Mouse (Mus musculus): ENCODE data around the gene Irf7. TPM values are rescaled to one million over a fixed set of nuclear protein-coding genes. Genes with fewer than 3 reads are reported as not detected.
A peak's percentile ranks its signal among the peaks of the same experiment; 100 is the strongest.

The Irf7 gene
- 3.2 and 6.0 TPM in 2 replicates for polyA plus RNA-seq (2015; fragmentation: Nextera tagmentation; extraction: Ambion mirVana)

DNA sequence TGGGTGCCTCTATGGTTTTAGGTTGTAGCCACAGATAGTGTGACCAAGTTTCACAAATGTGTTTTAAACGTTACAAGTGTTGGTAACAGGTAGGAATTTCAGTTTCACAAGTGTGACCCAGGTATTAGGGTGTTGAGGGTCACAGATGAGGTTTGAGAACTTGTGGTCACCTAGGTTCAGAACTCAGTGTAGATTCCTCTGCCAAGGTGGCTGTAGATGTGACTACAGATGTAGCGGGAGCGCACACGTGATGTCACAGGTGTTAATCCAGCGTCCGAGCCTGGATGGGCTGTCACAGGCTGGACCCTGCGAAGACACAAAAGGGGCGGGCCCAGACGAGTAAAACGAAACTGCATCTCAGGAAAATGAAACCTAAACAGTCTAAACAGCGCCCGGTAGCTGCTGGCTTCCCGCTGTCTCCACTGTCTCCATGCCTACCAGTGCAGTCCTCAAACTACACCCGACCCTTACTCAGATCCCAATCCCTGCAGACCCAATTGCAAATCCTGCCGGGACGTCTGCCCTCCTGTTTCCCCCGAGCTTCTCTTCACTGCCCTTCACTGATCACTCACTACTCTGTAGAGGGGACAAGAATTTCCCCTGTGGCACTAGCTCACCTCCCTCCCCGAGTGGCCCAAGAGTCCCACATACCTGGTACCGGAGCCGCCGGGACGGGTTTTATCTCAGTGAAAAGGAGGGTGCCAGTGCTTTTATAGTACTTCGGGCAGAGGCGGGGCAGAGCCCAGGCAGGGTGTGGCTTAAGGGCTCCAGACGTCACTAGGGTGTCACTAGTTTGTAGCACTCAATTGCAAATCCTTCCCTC is at the start of gene Irf7:
Gene Irf7 (minus strand): TSS at position 743 of the 823 bp plus-strand sequence.
- peak within 1 kb of the TSS; percentile 78 for H3K4me2 ChIP-seq (replicated peaks; ENCODE audit: low read depth, low read length)
- no peaks in the 10 kb centered on the region for H3K27me3 ChIP-seq (ENCODE audit: insufficient read depth, low read length)
- peak within 1 kb of the TSS; percentile 57 for H3K4me3 ChIP-seq (ENCODE audit: low read length)
- no peaks in the 10 kb centered on the region for H3K9me3 ChIP-seq (ENCODE audit: low read length)
- ATAC-seq (ENCODE audit: low FRiP score, low TSS enrichment) = peak; percentile 67
- 4% methylated on average over 25 of the region's 25 CpGs for WGBS
- peaks cover 34% of the 10 kb centered on the region for H3K36me3 ChIP-seq (ENCODE audit: insufficient read depth, low read length)
- peaks cover 14% of the 10 kb centered on the region for H3K4me1 ChIP-seq (ENCODE audit: insufficient read depth, low read length)
- peak within 1 kb of the TSS; percentile 63 for H3K9ac ChIP-seq (replicated peaks; ENCODE audit: low read length)
- no peak within 1 kb of the TSS for H3K27ac ChIP-seq (ENCODE audit: low read length)

- Histone ChIP-seq H3K27ac (ENCODE audit: low read length) (no peak overlapping the region), H3K4me2 (replicated peaks; ENCODE audit: low read depth, low read length) (no peak overlapping the region), H3K9me3 (ENCODE audit: low read length) (no peaks in the 10 kb centered on the region), H3K36me3 (ENCODE audit: insufficient read depth, low read length) (peaks cover 87% of the 10 kb centered on the region), H3K4me1 (ENCODE audit: insufficient read depth, low read length) (no peaks in the 10 kb centered on the region), H3K27me3 (ENCODE audit: insufficient read depth, low read length) (no peaks in the 10 kb centered on the region), H3K9ac (replicated peaks; ENCODE audit: low read length) (no peak overlapping the region), H3K4me3 (ENCODE audit: low read length) (no peak overlapping the region)
- WGBS = 73% methylated on average over 5 of the region's 5 CpGs
- no peak for ATAC-seq (ENCODE audit: low FRiP score, low TSS enrichment)
Observed at GRCm38 (mm10) chr7:141315974-141316373, 49.7 kb upstream of the Irf7 start.

DNA sequence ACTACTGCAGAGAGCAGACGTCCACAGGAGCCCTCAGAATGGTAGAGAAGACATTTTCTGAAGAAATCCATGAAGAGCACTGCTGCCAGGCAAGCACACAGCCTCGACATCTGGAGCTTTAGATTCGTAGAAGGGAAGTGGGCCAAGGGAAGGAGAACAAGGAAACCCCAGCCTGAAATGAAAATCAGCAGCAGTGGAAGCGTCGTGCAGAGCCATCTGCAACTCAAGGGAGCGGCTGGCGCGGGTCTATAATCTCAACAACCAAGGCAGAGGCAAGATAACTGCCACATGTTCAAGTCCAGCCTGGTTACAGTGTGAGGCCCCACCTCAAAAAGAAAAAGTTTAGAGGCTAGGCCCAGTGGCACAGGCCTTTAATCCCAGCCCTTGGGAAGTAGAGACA is 48.8 kb upstream of the Irf7 start:
- Histone ChIP-seq H3K9ac (replicated peaks; ENCODE audit: low read length) (no peak overlapping the region), H3K4me3 (ENCODE audit: low read length) (no peak overlapping the region), H3K27ac (ENCODE audit: low read length) (no peak overlapping the region), H3K36me3 (ENCODE audit: insufficient read depth, low read length) (peaks cover 90% of the 10 kb centered on the region), H3K4me1 (ENCODE audit: insufficient read depth, low read length) (no peaks in the 10 kb centered on the region), H3K27me3 (ENCODE audit: insufficient read depth, low read length) (no peaks in the 10 kb centered on the region), H3K4me2 (replicated peaks; ENCODE audit: low read depth, low read length) (no peak overlapping the region), H3K9me3 (ENCODE audit: low read length) (no peaks in the 10 kb centered on the region)
- no peak for ATAC-seq (ENCODE audit: low FRiP score, low TSS enrichment)
- 93% methylated on average over 8 of the region's 8 CpGs for WGBS

GRCm38 (mm10) chr7:141314416-141314815 is 48.1 kb upstream of the Irf7 start:
- no peak overlapping the region for H3K4me3 ChIP-seq (ENCODE audit: low read length)
- no peak overlapping the region for H3K4me2 ChIP-seq (replicated peaks; ENCODE audit: low read depth, low read length)
- 99% methylated on average over 2 of the region's 2 CpGs for whole genome bisulfite sequencing
- no peak overlapping the region for H3K9ac ChIP-seq (replicated peaks; ENCODE audit: low read length)
- peaks cover 93% of the 10 kb centered on the region for H3K36me3 ChIP-seq (ENCODE audit: insufficient read depth, low read length)
- H3K27me3 ChIP-seq (ENCODE audit: insufficient read depth, low read length) = no peaks in the 10 kb centered on the region
- H3K9me3 ChIP-seq (ENCODE audit: low read length) = no peaks in the 10 kb centered on the region
- no peak for ATAC-seq (ENCODE audit: low FRiP score, low TSS enrichment)
- H3K27ac ChIP-seq (ENCODE audit: low read length) = no peak overlapping the region
- no peaks in the 10 kb centered on the region for H3K4me1 ChIP-seq (ENCODE audit: insufficient read depth, low read length)

DNA sequence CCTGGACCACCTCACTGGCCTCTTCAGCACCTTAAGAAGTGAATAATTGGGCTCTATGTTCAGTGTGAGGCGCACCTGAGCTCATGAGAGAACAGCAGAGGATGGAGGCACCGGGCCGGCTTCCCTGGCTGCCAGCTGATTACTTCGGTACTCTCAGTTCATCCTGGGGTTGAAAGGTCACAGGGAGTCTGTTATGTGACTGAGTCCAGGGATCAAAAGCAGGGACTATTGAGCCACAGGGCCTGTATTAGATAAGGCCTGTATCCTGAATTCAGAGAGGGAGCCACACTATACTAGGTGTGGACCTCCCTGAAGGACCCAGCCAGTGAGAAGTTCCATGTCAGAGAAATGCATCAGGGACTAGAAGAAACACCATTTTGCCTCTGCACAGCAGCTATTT is 38.3 kb upstream of the Irf7 start:
- H3K4me1 ChIP-seq (ENCODE audit: insufficient read depth, low read length) = no peaks in the 10 kb centered on the region
- no peaks in the 10 kb centered on the region for H3K27me3 ChIP-seq (ENCODE audit: insufficient read depth, low read length)
- no peaks in the 10 kb centered on the region for H3K9me3 ChIP-seq (ENCODE audit: low read length)
- no peak overlapping the region for H3K27ac ChIP-seq (ENCODE audit: low read length)
- peaks cover 73% of the 10 kb centered on the region for H3K36me3 ChIP-seq (ENCODE audit: insufficient read depth, low read length)
- ATAC-seq (ENCODE audit: low FRiP score, low TSS enrichment) = no peak
- H3K4me2 ChIP-seq (replicated peaks; ENCODE audit: low read depth, low read length) = no peak overlapping the region
- no peak overlapping the region for H3K4me3 ChIP-seq (ENCODE audit: low read length)
- H3K9ac ChIP-seq (replicated peaks; ENCODE audit: low read length) = no peak overlapping the region
- 80% methylated on average over 4 of the region's 4 CpGs for WGBS

GRCm38 (mm10) chr7:141302702-141303268 is 36.5 kb upstream of the Irf7 start:
- Histone ChIP-seq H3K4me1 (ENCODE audit: insufficient read depth, low read length) (no peaks in the 10 kb centered on the region), H3K9ac (replicated peaks; ENCODE audit: low read length) (no peak overlapping the region), H3K36me3 (ENCODE audit: insufficient read depth, low read length) (peaks cover 63% of the 10 kb centered on the region), H3K4me3 (ENCODE audit: low read length) (no peak overlapping the region), H3K27me3 (ENCODE audit: insufficient read depth, low read length) (no peaks in the 10 kb centered on the region), H3K27ac (ENCODE audit: low read length) (no peak overlapping the region), H3K4me2 (replicated peaks; ENCODE audit: low read depth, low read length) (no peak overlapping the region), H3K9me3 (ENCODE audit: low read length) (no peaks in the 10 kb centered on the region)
- 75% methylated on average over 1 of the region's 1 CpGs for WGBS
- ATAC-seq (ENCODE audit: low FRiP score, low TSS enrichment) = no peak

DNA sequence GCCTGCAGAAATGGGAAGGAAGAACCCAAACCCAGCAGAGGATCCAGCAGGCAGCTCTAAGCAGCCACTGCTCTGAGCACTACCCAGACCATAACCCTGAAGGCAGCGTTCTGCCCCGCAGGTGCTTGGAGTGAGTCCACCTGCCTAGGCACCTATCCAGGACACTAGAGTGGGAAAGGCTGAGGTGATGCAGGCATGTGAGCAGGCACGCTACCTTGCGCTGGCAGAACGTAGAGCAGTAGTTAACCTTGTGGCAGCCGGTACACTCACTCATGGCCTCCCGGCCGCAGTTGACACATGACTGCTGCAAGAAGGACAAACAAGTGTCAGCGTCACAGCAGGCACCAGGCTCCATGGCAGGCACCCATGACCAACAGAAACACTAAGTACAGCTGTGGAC is 35.1 kb upstream of the Irf7 start:
- H3K4me2 ChIP-seq (replicated peaks; ENCODE audit: low read depth, low read length) = no peak overlapping the region

GRCm38 (mm10) chr7:141299175-141299574 is 32.9 kb upstream of the Irf7 start:
- WGBS = 92% methylated on average over 8 of the region's 8 CpGs
- Histone ChIP-seq H3K9me3 (ENCODE audit: low read length) (no peaks in the 10 kb centered on the region), H3K9ac (replicated peaks; ENCODE audit: low read length) (no peak overlapping the region), H3K4me3 (ENCODE audit: low read length) (no peak overlapping the region), H3K4me2 (replicated peaks; ENCODE audit: low read depth, low read length) (no peak overlapping the region), H3K4me1 (ENCODE audit: insufficient read depth, low read length) (peaks cover 7% of the 10 kb centered on the region), H3K27me3 (ENCODE audit: insufficient read depth, low read length) (peaks cover 14% of the 10 kb centered on the region), H3K36me3 (ENCODE audit: insufficient read depth, low read length) (peaks cover 34% of the 10 kb centered on the region), H3K27ac (ENCODE audit: low read length) (no peak overlapping the region)
- ATAC-seq (ENCODE audit: low FRiP score, low TSS enrichment) = no peak

More for the DNA sequence above, 35.1 kb upstream of the Irf7 start:
- Histone ChIP-seq H3K27ac (ENCODE audit: low read length) (no peak overlapping the region), H3K36me3 (ENCODE audit: insufficient read depth, low read length) (peaks cover 50% of the 10 kb centered on the region), H3K4me3 (ENCODE audit: low read length) (no peak overlapping the region), H3K4me1 (ENCODE audit: insufficient read depth, low read length) (no peaks in the 10 kb centered on the region), H3K9me3 (ENCODE audit: low read length) (no peaks in the 10 kb centered on the region), H3K27me3 (ENCODE audit: insufficient read depth, low read length) (no peaks in the 10 kb centered on the region), H3K9ac (replicated peaks; ENCODE audit: low read length) (no peak overlapping the region)
- 92% methylated on average over 9 of the region's 9 CpGs for WGBS
- no peak for ATAC-seq (ENCODE audit: low FRiP score, low TSS enrichment)

DNA sequence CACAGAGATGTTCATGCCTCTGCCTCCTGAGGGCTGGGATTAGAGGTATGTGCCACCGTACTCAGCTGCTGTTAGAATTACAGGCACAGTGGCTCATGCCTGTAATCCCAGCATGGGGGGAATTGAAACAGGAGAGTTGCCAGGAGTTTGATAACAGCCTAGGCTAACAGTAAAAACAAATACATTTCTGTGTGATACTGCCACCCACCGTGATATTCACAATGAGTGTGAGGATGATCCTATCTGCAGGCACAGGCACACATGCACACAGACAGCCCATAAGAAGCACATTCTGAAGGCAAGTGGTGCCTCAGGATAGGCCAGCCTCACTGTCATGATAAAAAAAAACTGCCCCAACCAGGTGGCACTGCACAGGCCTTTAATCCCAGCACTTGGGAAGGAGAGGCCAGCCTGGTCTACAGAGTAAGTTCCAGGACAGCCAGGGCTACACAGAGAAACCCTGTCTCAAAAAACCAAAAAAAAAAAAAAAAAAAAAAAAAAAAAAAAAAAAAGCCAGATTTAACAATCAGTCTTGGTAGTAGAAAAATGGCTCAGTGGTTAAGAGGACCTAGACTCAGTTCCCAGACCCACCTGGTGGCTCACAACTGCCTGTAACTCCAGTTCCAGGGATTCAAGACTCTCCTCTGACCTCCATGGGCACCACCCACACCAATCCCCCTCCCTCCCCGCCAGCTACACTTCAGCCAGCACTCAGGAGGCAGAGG is 31.8 kb upstream of the Irf7 start:
- Histone ChIP-seq H3K36me3 (ENCODE audit: insufficient read depth, low read length) (peaks cover 28% of the 10 kb centered on the region), H3K4me1 (ENCODE audit: insufficient read depth, low read length) (peaks cover 15% of the 10 kb centered on the region), H3K4me2 (replicated peaks; ENCODE audit: low read depth, low read length) (no peak overlapping the region), H3K9me3 (ENCODE audit: low read length) (no peaks in the 10 kb centered on the region), H3K9ac (replicated peaks; ENCODE audit: low read length) (no peak overlapping the region), H3K27ac (ENCODE audit: low read length) (no peak overlapping the region), H3K27me3 (ENCODE audit: insufficient read depth, low read length) (peaks cover 25% of the 10 kb centered on the region), H3K4me3 (ENCODE audit: low read length) (no peak overlapping the region)
- ATAC-seq (ENCODE audit: low FRiP score, low TSS enrichment) = no peak
- 71% methylated on average over 3 of the region's 3 CpGs for WGBS
